Mouse (Mus musculus) heart, embryonic 15.5 days (tissue): ENCODE data around the gene Dlg2. TPM values are rescaled to one million over a fixed set of nuclear protein-coding genes. Genes with fewer than 3 reads are reported as not detected.

Experiments
- ATAC-seq: fragments of 200-750 bp; cut with Nextera tagmentation; replicated peaks from 2 replicates; pipeline ENCODE4 v1.8.0; 2017; ENCODE audit warnings: low read depth, moderate TSS enrichment; ENCODE audit not compliant: insufficient number of reproducible peaks, insufficient read depth, low FRiP score
- H3K27ac ChIP-seq: fragments of 300-500 bp; sonication (generic); 2 replicates; pipeline ENCODE4 v1.5.1; 2015; ENCODE audit warnings: mild to moderate bottlenecking, inconsistent platforms
- H3K27me3 ChIP-seq: fragments of 300-500 bp; sonication (generic); 2 replicates; pipeline ENCODE4 v1.6.1; 2015; ENCODE audit warnings: inconsistent platforms
- H3K36me3 ChIP-seq: fragments of 300-500 bp; sonication (generic); 2 replicates; pipeline ENCODE4 v1.6.1; 2015; ENCODE audit warnings: mild to moderate bottlenecking, inconsistent platforms
- H3K4me1 ChIP-seq: fragments of 300-500 bp; sonication (generic); replicated peaks from 2 replicates; pipeline ENCODE4 v1.6.1; 2015; ENCODE audit warnings: inconsistent platforms
- H3K4me2 ChIP-seq: fragments of 300-500 bp; sonication (generic); 2 replicates; pipeline ENCODE4 v1.6.1; 2015; ENCODE audit warnings: inconsistent platforms, mild to moderate bottlenecking, moderate library complexity
- H3K4me3 ChIP-seq: fragments of 300-500 bp; sonication (generic); 2 replicates; pipeline ENCODE4 v1.5.1; 2015; ENCODE audit warnings: mild to moderate bottlenecking, inconsistent platforms
- H3K9ac ChIP-seq: fragments of 300-500 bp; sonication (generic); 2 replicates; pipeline ENCODE4 v1.6.1; 2015; ENCODE audit warnings: mild to moderate bottlenecking, inconsistent platforms
- H3K9me3 ChIP-seq: fragments of 300-500 bp; sonication (generic); replicated peaks from 2 replicates; pipeline ENCODE4 v1.6.1; 2016; ENCODE audit warnings: inconsistent platforms
- WGBS: fragments of 180-500 bp; shearing (Covaris S2); methylation state at CpG from one replicate; pipeline ENCODE4 v1.1.7; 2015; ENCODE audit warnings: mixed read lengths; 5-methylcytosine and 5-hydroxymethylcytosine counted together
- polyA plus RNA-seq: library from polyadenylated mRNA; unstranded; fragments of >200 nt; fragmentation: Nextera tagmentation; extraction: Ambion mirVana; gene quantifications from 2 replicates; pipeline ENCODE4 v1.2.1, GENCODE M21; 2015

Gene Dlg2
- polyA plus RNA-seq, 1 experiment from 2014 or later: 6.3 TPM

GRCm38 (mm10) chr7:91818004-91818403 lies 1341.5 kb downstream of the Dlg2 start:
- no peak overlapping the region for H3K27ac ChIP-seq
- H3K4me3 ChIP-seq: no peak overlapping the region
- H3K4me2 ChIP-seq: no peak overlapping the region
- no peaks in the 10 kb centered on the region for H3K9me3 ChIP-seq
- no peaks in the 10 kb centered on the region for H3K27me3 ChIP-seq
- 47% methylated on average over 1 of the region's 1 CpGs for WGBS
- H3K36me3 ChIP-seq: no peaks in the 10 kb centered on the region
- H3K9ac ChIP-seq: no peak overlapping the region
- no peak for ATAC-seq
- H3K4me1 ChIP-seq: no peaks in the 10 kb centered on the region

- H3K9me3 ChIP-seq: no peaks in the 10 kb centered on the region
- ATAC-seq: no peak
- no peaks in the 10 kb centered on the region for H3K36me3 ChIP-seq
- no peak overlapping the region for H3K4me3 ChIP-seq
- H3K4me2 ChIP-seq: no peak overlapping the region
- no peak overlapping the region for H3K9ac ChIP-seq
- H3K27me3 ChIP-seq: no peaks in the 10 kb centered on the region
- H3K27ac ChIP-seq: no peak overlapping the region
- H3K4me1 ChIP-seq: no peaks in the 10 kb centered on the region
- 64% methylated on average over 5 of the region's 5 CpGs for WGBS
These were observed 1355.7 kb downstream of the Dlg2 start for GRCm38 (mm10) chr7:91832207-91832606.

- Histone ChIP-seq H3K4me1 (no peaks in the 10 kb centered on the region), H3K9ac (no peak overlapping the region), H3K4me2 (no peak overlapping the region), H3K9me3 (no peaks in the 10 kb centered on the region), H3K4me3 (no peak overlapping the region), H3K27ac (no peak overlapping the region), H3K36me3 (no peaks in the 10 kb centered on the region), H3K27me3 (no peaks in the 10 kb centered on the region)
- ATAC-seq: no peak
- WGBS: 5% methylated on average over 1 of the region's 1 CpGs
These were observed 1369.3 kb downstream of the Dlg2 start for GRCm38 (mm10) chr7:91845723-91846122.

- Histone ChIP-seq H3K27me3 (no peaks in the 10 kb centered on the region), H3K9ac (no peak overlapping the region), H3K4me3 (no peak overlapping the region), H3K36me3 (no peaks in the 10 kb centered on the region), H3K4me2 (no peak overlapping the region), H3K9me3 (no peaks in the 10 kb centered on the region), H3K27ac (no peak overlapping the region), H3K4me1 (no peaks in the 10 kb centered on the region)
- no peak for ATAC-seq
These were observed 1372.9 kb downstream of the Dlg2 start for GRCm38 (mm10) chr7:91849364-91849763.

GRCm38 (mm10) chr7:91853653-91854052 lies 1377.2 kb downstream of the Dlg2 start:
- Histone ChIP-seq H3K9me3 (no peaks in the 10 kb centered on the region), H3K4me3 (no peak overlapping the region), H3K27me3 (no peaks in the 10 kb centered on the region), H3K4me1 (no peaks in the 10 kb centered on the region), H3K36me3 (no peaks in the 10 kb centered on the region), H3K4me2 (no peak overlapping the region), H3K27ac (no peak overlapping the region), H3K9ac (no peak overlapping the region)
- ATAC-seq: no peak
- 49% methylated on average over 4 of the region's 4 CpGs for WGBS

GRCm38 (mm10) chr7:91856931-91857330 lies 1380.5 kb downstream of the Dlg2 start:
- no peak for ATAC-seq
- 64% methylated on average over 2 of the region's 2 CpGs for WGBS
- H3K9ac ChIP-seq: no peak overlapping the region

GRCm38 (mm10) chr7:91862806-91863531 lies 1386.5 kb downstream of the Dlg2 start:
- no peak overlapping the region for H3K27ac ChIP-seq
- H3K9ac ChIP-seq: no peak overlapping the region
- H3K27me3 ChIP-seq: no peaks in the 10 kb centered on the region
- no peak overlapping the region for H3K4me2 ChIP-seq
- no peak overlapping the region for H3K4me3 ChIP-seq
- no peaks in the 10 kb centered on the region for H3K36me3 ChIP-seq
- no peak for ATAC-seq
- H3K9me3 ChIP-seq: no peaks in the 10 kb centered on the region
- 56% methylated on average over 5 of the region's 5 CpGs for WGBS
- H3K4me1 ChIP-seq: no peaks in the 10 kb centered on the region

More at GRCm38 (mm10) chr7:91856931-91857330, 1380.5 kb downstream of the Dlg2 start:
- no peaks in the 10 kb centered on the region for H3K27me3 ChIP-seq
- no peaks in the 10 kb centered on the region for H3K9me3 ChIP-seq
- H3K27ac ChIP-seq: no peak overlapping the region
- no peak overlapping the region for H3K4me2 ChIP-seq
- no peaks in the 10 kb centered on the region for H3K36me3 ChIP-seq
- H3K4me3 ChIP-seq: no peak overlapping the region
- no peaks in the 10 kb centered on the region for H3K4me1 ChIP-seq

GRCm38 (mm10) chr7:91868919-91869318 lies 1392.4 kb downstream of the Dlg2 start:
- no peak overlapping the region for H3K9ac ChIP-seq
- no peak overlapping the region for H3K27ac ChIP-seq
- no peaks in the 10 kb centered on the region for H3K4me1 ChIP-seq
- ATAC-seq: no peak
- H3K9me3 ChIP-seq: no peaks in the 10 kb centered on the region
- no peaks in the 10 kb centered on the region for H3K36me3 ChIP-seq
- 57% methylated on average over 1 of the region's 1 CpGs for WGBS
- H3K27me3 ChIP-seq: no peaks in the 10 kb centered on the region
- no peak overlapping the region for H3K4me3 ChIP-seq
- H3K4me2 ChIP-seq: no peak overlapping the region

GRCm38 (mm10) chr7:91876831-91877230 lies 1400.4 kb downstream of the Dlg2 start:
- H3K9me3 ChIP-seq: no peaks in the 10 kb centered on the region

GRCm38 (mm10) chr7:91877804-91878203 lies 1401.3 kb downstream of the Dlg2 start:
- Histone ChIP-seq H3K27me3 (no peaks in the 10 kb centered on the region), H3K4me3 (no peak overlapping the region), H3K27ac (no peak overlapping the region), H3K4me2 (no peak overlapping the region), H3K9ac (no peak overlapping the region), H3K36me3 (no peaks in the 10 kb centered on the region), H3K9me3 (no peaks in the 10 kb centered on the region), H3K4me1 (no peaks in the 10 kb centered on the region)
- ATAC-seq: no peak
- 57% methylated on average over 2 of the region's 2 CpGs for WGBS

More at GRCm38 (mm10) chr7:91876831-91877230, 1400.4 kb downstream of the Dlg2 start:
- no peak for ATAC-seq
- Histone ChIP-seq H3K9ac (no peak overlapping the region), H3K27me3 (no peaks in the 10 kb centered on the region), H3K27ac (no peak overlapping the region), H3K4me3 (no peak overlapping the region), H3K4me1 (no peaks in the 10 kb centered on the region), H3K36me3 (no peaks in the 10 kb centered on the region), H3K4me2 (no peak overlapping the region)
- WGBS: 14% methylated on average over 1 of the region's 1 CpGs

GRCm38 (mm10) chr7:91886336-91886735 lies 1409.9 kb downstream of the Dlg2 start:
- no peak for ATAC-seq
- no peak overlapping the region for H3K4me2 ChIP-seq

GRCm38 (mm10) chr7:91893991-91894390 lies 1417.5 kb downstream of the Dlg2 start:
- no peak overlapping the region for H3K4me3 ChIP-seq
- no peaks in the 10 kb centered on the region for H3K9me3 ChIP-seq
- H3K4me2 ChIP-seq: no peak overlapping the region
- no peaks in the 10 kb centered on the region for H3K36me3 ChIP-seq
- no peak overlapping the region for H3K27ac ChIP-seq
- H3K9ac ChIP-seq: no peak overlapping the region
- WGBS: 75% methylated on average over 8 of the region's 8 CpGs
- no peaks in the 10 kb centered on the region for H3K4me1 ChIP-seq
- H3K27me3 ChIP-seq: no peaks in the 10 kb centered on the region
- ATAC-seq: no peak

More at GRCm38 (mm10) chr7:91886336-91886735, 1409.9 kb downstream of the Dlg2 start:
- Histone ChIP-seq H3K4me3 (no peak overlapping the region), H3K9ac (no peak overlapping the region), H3K27me3 (no peaks in the 10 kb centered on the region), H3K9me3 (no peaks in the 10 kb centered on the region), H3K27ac (no peak overlapping the region), H3K4me1 (no peaks in the 10 kb centered on the region), H3K36me3 (no peaks in the 10 kb centered on the region)
- WGBS: 53% methylated on average over 10 of the region's 10 CpGs
